Mouse (Mus musculus) lung, postnatal 0 days (tissue): Measurements from ENCODE around the gene Pnp2.

Experiments used
- CTCF ChIP-seq: IDR thresholded peaks from 2 replicates; pipeline ENCODE4 v1.5.1; 2016; ENCODE audit warnings: antibody characterized with exemption, mild to moderate bottlenecking
- EP300 ChIP-seq: IDR thresholded peaks from 2 replicates; pipeline ENCODE4 v1.6.1; 2016; ENCODE audit warnings: antibody characterized with exemption, mild to moderate bottlenecking, control low read depth

GRCm38 (mm10) chr14:50938940-50939339, 16.9 kb upstream of the Pnp2 start:
- TF ChIP-seq CTCF (no peak), EP300 (no peak)
